Mouse (Mus musculus) kidney, postnatal 0 days (tissue): ENCODE data around the gene Tas2r126. TPM values are rescaled to one million over a fixed set of nuclear protein-coding genes. Genes with fewer than 3 reads are reported as not detected.

Source experiments
- ATAC-seq: fragments of 200-750 bp; cut with Nextera tagmentation; replicated peaks from 2 replicates; pipeline ENCODE4 v1.8.0; 2017; ENCODE audit warnings: low read depth, moderate number of reproducible peaks, moderate TSS enrichment, moderate library complexity; ENCODE audit not compliant: low FRiP score
- DNase-seq: peaks from one replicate; pipeline ENCODE4 v3.0.0-alpha.2; 2016; ENCODE audit warnings: low spot score
- H3K27ac ChIP-seq: fragments of 300-500 bp; sonication (generic); 2 replicates; pipeline ENCODE4 v1.5.1; 2014; ENCODE audit warnings: mild to moderate bottlenecking
- H3K27me3 ChIP-seq: fragments of 300-500 bp; sonication (generic); 2 replicates; pipeline ENCODE4 v1.6.1; 2014; ENCODE audit warnings: low read length, mixed read lengths; ENCODE audit not compliant: insufficient read depth
- H3K36me3 ChIP-seq: fragments of 300-500 bp; sonication (generic); 2 replicates; pipeline ENCODE4 v1.6.1; 2014; ENCODE audit warnings: low read length, mixed read lengths; ENCODE audit not compliant: insufficient read depth
- H3K4me1 ChIP-seq: fragments of 300-500 bp; sonication (generic); replicated peaks from 2 replicates; pipeline ENCODE4 v1.6.1; 2014; ENCODE audit warnings: antibody characterized with exemption, low read length, mixed read lengths; ENCODE audit not compliant: insufficient read depth
- H3K4me2 ChIP-seq: fragments of 300-500 bp; sonication (generic); 2 replicates; pipeline ENCODE4 v1.6.1; 2014; ENCODE audit warnings: mild to moderate bottlenecking, low read length, moderate library complexity, mixed read lengths
- H3K4me3 ChIP-seq: fragments of 300-500 bp; sonication (generic); replicated peaks from 2 replicates; pipeline ENCODE4 v1.5.1; 2014; ENCODE audit warnings: low read depth, low read length
- H3K9ac ChIP-seq: fragments of 300-500 bp; sonication (generic); 2 replicates; pipeline ENCODE4 v1.6.1; 2014; ENCODE audit warnings: low read depth, low read length
- H3K9me3 ChIP-seq: fragments of 300-500 bp; sonication (generic); replicated peaks from 2 replicates; pipeline ENCODE4 v1.6.1; 2016; ENCODE audit warnings: low read length, inconsistent platforms, mixed read lengths
- CTCF ChIP-seq: IDR thresholded peaks from 2 replicates; pipeline ENCODE4 v1.5.1; 2016; ENCODE audit warnings: antibody characterized with exemption, low read depth, mild to moderate bottlenecking, moderate library complexity
- WGBS: fragments of 180-500 bp; shearing (Covaris S2); extraction: QIAGEN DNeasy Blood & Tissue Kit; methylation state at CpG from one replicate; pipeline ENCODE4 v1.1.7; 2014; 5-methylcytosine and 5-hydroxymethylcytosine counted together
- polyA plus RNA-seq: library from polyadenylated mRNA; unstranded; fragments of >200 nt; fragmentation: Nextera tagmentation; extraction: Ambion mirVana; gene quantifications from 2 replicates; pipeline ENCODE4 v1.2.1, GENCODE M21; 2015

Gene Tas2r126
- polyA plus RNA-seq, 1 experiment from 2014 or later = not detected

DNA sequence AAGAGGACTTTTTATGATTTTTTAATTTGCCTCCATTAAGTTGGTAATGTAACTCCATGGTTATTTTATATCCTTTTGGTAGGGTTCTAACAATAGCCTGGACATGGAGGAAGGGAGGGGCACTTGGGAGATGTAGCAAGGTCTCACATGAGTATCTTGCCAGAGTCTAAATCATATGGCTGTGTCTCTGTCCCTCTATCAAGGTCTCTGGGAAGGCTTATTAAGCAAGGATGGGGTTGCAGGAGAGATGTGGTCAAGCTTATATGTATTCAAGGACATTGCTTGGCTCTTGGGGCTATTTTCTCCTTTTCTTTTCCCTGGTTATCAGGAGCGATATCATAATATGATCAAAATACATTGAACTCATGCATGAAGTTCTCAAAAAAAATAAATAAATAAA, 35.3 kb upstream of the Tas2r126 start:
- Histone ChIP-seq H3K9ac (no peak overlapping the region), H3K4me1 (no peaks in the 10 kb centered on the region; the same call in 1 of the 2 replicates), H3K27ac (no peak overlapping the region), H3K4me3 (no peak overlapping the region), H3K9me3 (no peaks in the 10 kb centered on the region), H3K27me3 (no peaks in the 10 kb centered on the region), H3K4me2 (no peak overlapping the region), H3K36me3 (no peaks in the 10 kb centered on the region)
- ATAC-seq = no peak
- WGBS = 100% methylated on average over 1 of the region's 1 CpGs
- no peak for TF ChIP-seq CTCF
- DNase-seq = no peak

DNA sequence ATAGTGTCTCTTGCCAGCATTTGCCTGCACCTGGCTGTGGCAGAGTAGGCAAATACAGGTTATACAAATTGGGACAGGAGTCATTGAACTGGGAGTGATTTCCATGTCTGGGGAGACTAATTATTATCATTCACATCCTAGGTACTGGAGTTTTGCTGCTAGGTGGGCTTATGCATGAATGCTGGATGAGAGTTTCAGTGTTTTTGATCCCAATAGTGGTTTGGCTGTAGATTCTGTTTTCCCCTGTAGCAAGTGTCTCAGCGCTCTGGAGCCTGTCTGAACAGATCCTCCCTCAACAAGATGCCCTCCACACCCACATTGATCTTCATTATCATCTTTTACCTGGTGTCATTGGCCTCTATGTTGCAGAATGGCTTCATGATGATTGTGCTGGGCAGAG, 34.4 kb upstream of the Tas2r126 start, which contains the start of gene Tas2r143:
TSS of gene Tas2r143 (plus strand) at position 301 of the 400 bp plus-strand sequence.
- 89% methylated on average over 1 of the region's 1 CpGs for WGBS
- no peak within 1 kb of the TSS for H3K9ac ChIP-seq
- TF ChIP-seq CTCF = no peak
- no peaks in the 10 kb centered on the region for H3K36me3 ChIP-seq
- ATAC-seq = no peak
- no peaks in the 10 kb centered on the region for H3K27me3 ChIP-seq
- no peaks in the 10 kb centered on the region; the same call in 1 of the 2 replicates for H3K4me1 ChIP-seq
- no peaks in the 10 kb centered on the region for H3K9me3 ChIP-seq
- no peak for DNase-seq
- no peak within 1 kb of the TSS for H3K27ac ChIP-seq
- no peak within 1 kb of the TSS for H3K4me2 ChIP-seq
- H3K4me3 ChIP-seq = no peak within 1 kb of the TSS

DNA sequence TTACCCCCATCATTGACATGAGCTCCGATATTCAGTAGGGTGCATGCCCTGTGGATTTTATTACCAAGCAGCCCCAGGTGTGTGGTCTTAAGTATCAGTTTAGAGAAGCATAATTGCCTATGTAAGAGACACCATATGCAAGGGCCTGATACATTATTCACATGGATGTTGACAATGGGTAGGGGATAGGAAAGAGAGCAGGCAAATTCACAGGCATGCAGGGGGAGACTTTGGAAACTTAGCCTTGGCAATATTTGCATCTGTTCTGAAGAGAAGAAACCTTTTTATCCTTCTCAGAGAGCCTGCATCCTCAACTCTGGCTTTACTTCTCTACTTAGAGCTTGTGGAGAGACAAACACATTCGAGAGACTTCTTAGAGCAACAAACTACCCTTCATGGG, 29.2 kb upstream of the Tas2r126 start, which contains the start of gene Tas2r135:
TSS of gene Tas2r135 (plus strand) at position 301 of the 400 bp plus-strand sequence.
- H3K9ac ChIP-seq = no peak within 1 kb of the TSS
- H3K27ac ChIP-seq = no peak within 1 kb of the TSS
- no peak for ATAC-seq
- no peaks in the 10 kb centered on the region for H3K36me3 ChIP-seq
- no peak within 1 kb of the TSS for H3K4me2 ChIP-seq
- H3K9me3 ChIP-seq = no peaks in the 10 kb centered on the region
- DNase-seq = no peak
- H3K27me3 ChIP-seq = no peaks in the 10 kb centered on the region
- H3K4me3 ChIP-seq = no peak within 1 kb of the TSS
- 89% methylated on average over 2 of the region's 2 CpGs for WGBS
- no peaks in the 10 kb centered on the region for H3K4me1 ChIP-seq
- TF ChIP-seq CTCF = no peak

- no peaks in the 10 kb centered on the region for H3K36me3 ChIP-seq
- no peak overlapping the region for H3K9ac ChIP-seq
- no peak for ATAC-seq
- no peak for DNase-seq
- H3K9me3 ChIP-seq = no peaks in the 10 kb centered on the region
- TF ChIP-seq CTCF = no peak
- no peak overlapping the region for H3K4me3 ChIP-seq
- 92% methylated on average over 2 of the region's 2 CpGs for WGBS
- H3K27ac ChIP-seq = no peak overlapping the region
- no peaks in the 10 kb centered on the region for H3K4me1 ChIP-seq
- H3K27me3 ChIP-seq = no peaks in the 10 kb centered on the region
- no peak overlapping the region for H3K4me2 ChIP-seq
These were observed 14.9 kb upstream of the Tas2r126 start for GRCm38 (mm10) chr6:42419443-42419842.

DNA sequence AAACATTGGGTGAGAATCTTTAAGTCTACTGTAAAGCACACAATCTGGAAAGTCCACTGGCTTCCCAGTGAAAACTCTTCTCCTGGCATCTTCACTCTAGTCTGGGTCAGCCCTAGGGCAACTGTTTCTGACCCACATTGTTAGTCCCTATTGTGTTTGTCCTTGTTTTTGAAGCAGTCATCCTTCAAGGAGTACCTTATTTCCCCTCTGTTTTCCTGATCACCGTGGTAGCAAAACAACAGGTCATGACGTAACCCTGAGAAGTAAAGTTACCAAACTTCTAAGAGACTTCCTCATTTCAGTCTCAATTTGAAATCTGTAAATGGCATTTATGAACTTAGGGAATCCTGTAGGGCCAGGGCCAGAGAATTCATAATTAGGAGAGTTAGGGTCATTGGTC, 12.9 kb upstream of the Tas2r126 start:
- DNase-seq = no peak
- no peak overlapping the region for H3K9ac ChIP-seq
- no peak overlapping the region for H3K4me3 ChIP-seq
- no peak overlapping the region for H3K4me2 ChIP-seq
- no peak for TF ChIP-seq CTCF
- no peaks in the 10 kb centered on the region for H3K9me3 ChIP-seq
- H3K4me1 ChIP-seq = no peaks in the 10 kb centered on the region
- H3K27me3 ChIP-seq = no peaks in the 10 kb centered on the region
- ATAC-seq = no peak
- 76% methylated on average over 2 of the region's 2 CpGs for WGBS
- no peak overlapping the region for H3K27ac ChIP-seq
- H3K36me3 ChIP-seq = no peaks in the 10 kb centered on the region

- no peak overlapping the region for H3K4me2 ChIP-seq
- H3K27ac ChIP-seq = no peak overlapping the region
- H3K4me1 ChIP-seq = no peaks in the 10 kb centered on the region
- DNase-seq = no peak
- no peak overlapping the region for H3K4me3 ChIP-seq
- H3K27me3 ChIP-seq = no peaks in the 10 kb centered on the region
- no peak overlapping the region for H3K9ac ChIP-seq
- ATAC-seq = no peak
- no peak for TF ChIP-seq CTCF
- H3K9me3 ChIP-seq = no peaks in the 10 kb centered on the region
- H3K36me3 ChIP-seq = no peaks in the 10 kb centered on the region
- 90% methylated on average over 3 of the region's 3 CpGs for WGBS
These were observed 9.9 kb upstream of the Tas2r126 start for GRCm38 (mm10) chr6:42424472-42424871.

DNA sequence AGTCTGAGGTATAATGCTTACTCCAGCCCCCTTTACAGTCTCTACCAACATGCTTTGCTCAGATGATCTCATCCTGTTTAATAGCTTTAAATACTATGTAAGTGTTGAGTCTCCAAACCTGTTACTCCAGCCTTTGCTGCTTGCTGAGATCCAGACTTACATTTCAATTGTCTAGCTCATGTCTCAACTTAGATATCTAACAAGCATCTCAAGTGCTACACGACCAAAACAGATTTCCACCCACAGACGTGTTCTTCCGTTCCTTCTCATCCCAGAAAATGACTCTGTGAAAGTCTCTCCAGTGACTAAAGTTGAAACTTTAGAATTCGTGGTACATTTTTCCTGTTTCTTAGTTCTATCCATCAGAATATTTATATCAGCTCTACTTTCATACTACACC, 8.0 kb upstream of the Tas2r126 start:
- 91% methylated on average over 4 of the region's 4 CpGs for WGBS
- Histone ChIP-seq H3K27me3 (no peaks in the 10 kb centered on the region), H3K4me3 (no peak overlapping the region), H3K27ac (no peak overlapping the region), H3K36me3 (no peaks in the 10 kb centered on the region), H3K4me2 (no peak overlapping the region), H3K9ac (no peak overlapping the region), H3K4me1 (no peaks in the 10 kb centered on the region), H3K9me3 (no peaks in the 10 kb centered on the region)
- DNase-seq (no peak), ATAC-seq (no peak)
- no peak for TF ChIP-seq CTCF
